Mouse (Mus musculus) spleen, adult 2 months (tissue): Measurements from ENCODE around the gene Metap1d.

ENCODE experiments used
- CTCF ChIP-seq: fragments of 200-500 bp; IDR thresholded peaks from 2 replicates; pipeline ENCODE4 v1.5.1; 2011; ENCODE audit warnings: mild to moderate bottlenecking, inconsistent platforms; ENCODE audit not compliant: insufficient read depth, insufficient read length, insufficient replicate concordance; ENCODE audit errors: extremely low read depth
- POLR2A ChIP-seq: fragments of 200-500 bp; IDR thresholded peaks from 2 replicates; pipeline ENCODE4 v1.6.1; 2011; ENCODE audit warnings: low read depth, low read length, inconsistent platforms

DNA sequence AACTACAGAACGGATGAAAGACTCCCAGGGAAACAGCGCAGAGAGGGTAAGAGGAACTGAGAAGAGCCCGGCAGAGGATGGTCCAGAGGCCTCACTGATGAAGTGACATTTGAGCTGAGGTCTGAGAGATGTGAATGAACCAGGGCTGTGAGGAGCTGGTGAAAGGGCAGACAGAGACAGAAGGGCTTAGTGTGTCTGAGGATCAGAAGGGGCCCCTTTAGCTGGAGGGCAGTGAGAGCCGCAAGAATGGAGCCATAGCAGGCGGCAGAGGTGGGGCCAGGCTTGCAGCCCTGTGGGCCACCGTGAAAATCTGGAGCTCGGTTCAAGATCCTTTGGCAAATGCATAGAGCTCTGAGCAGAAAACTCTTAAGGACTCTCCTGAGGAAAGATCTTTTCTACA, 26.8 kb downstream of the Metap1d start:
- TF ChIP-seq POLR2A (no peak), CTCF (no peak)
